Mouse (Mus musculus): ENCODE data around the gene Eci1. TPM values are rescaled to one million over a fixed set of nuclear protein-coding genes. Genes with fewer than 3 reads are reported as not detected.

The Eci1 gene
- total RNA-seq, 2 experiments from 2014 or later: 409 to 483 TPM

DNA sequence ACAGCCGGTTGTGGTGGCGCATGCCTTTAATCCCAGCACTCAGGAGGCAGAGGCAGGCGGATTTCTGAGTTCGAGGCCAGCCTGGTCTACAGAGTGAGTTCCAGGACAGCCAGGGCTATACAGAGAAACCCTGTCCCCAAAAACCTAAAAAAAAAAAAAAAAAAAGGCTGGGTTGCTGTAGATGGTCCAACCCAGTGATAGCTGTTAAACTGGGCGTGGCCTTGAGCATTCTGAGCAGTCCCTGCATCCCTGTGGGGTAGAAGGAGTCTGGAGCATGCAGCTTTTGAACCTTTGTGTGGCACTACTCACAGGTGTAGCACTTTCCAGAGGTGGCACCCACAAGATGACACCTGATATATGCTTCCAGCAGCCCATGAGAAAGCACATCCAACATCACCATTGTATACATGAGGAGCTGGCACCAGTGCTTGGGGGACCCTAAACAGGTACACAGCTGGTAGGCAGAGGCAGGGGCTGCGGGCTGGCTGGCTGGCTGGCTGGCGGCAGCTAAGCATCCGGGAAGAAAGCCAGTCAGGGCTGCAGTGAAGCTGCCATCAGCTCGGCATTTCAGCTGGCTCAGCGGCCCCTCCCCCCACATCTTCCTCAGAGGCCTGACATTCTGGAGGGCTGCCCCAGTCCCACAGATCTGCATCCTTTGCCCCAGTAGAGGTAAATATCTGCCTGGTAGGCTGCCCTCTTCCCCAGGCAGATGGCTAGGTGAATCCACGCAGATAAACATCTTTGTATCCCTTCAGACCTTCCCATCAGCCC lies 58.8 kb downstream of the Eci1 start:
- intact Hi-C loops (cut with DNase I): no loop called here
- DNase-seq (ENCODE audit: low spot score): no peak

DNA sequence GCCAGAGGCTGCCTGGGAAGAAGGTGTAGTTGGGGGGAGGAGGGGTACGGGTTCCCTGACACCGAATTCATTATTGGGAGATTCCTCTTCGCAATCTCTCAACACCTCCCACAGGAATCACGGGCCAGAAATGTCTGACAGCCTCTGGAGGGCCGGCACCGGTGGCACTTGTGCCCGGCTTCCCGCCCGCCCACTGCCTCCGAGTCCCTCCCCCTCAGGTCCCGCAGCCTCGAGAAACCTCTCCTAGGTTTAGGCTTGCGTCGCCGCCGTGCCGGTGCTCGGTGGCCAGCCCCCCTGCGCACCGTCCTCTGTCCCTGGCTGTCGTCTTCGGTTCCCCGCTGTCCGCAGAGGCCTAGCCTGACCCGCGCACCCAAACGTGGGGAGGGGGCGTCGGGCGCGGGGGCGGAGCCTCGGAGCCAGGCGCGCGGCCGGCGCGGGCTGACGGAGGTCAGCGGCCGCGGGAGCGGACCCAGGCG lies 61.8 kb downstream of the Eci1 start, which contains the start of gene Caskin1:
Caskin1 (plus strand) TSS at position 416 of the 476 bp plus-strand sequence.
- DNase-seq (ENCODE audit: low spot score): no peak
- intact Hi-C loops (cut with DNase I): no loop called here

DNA sequence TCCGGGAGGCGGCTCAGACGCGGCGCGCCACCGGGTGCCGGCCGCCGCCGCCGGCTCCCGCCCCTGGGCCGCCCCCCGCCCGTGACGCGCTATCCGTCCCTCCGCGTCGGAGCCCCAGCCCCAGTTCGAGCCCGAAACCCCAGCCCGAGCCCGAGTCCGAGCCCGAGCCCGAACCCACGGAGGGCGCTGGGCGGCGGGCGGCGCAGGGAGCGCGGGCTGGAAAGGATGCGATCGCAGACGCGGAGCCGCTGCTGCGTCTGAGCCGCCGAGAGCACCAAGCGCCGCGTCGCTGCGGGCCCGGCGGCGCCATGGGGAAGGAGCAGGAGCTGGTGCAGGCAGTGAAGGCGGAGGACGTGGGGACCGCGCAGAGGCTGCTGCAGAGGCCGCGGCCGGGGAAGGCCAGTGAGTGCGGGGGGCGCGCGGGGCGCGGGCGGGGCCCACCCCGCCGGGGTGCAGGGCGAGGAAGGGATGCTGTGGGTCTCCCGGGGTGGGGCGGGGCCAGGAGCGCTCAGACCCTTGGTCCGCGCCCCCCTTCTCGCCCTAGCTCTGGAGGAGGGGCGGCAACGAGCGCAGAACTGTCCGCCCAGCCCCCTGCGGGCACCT lies 62.3 kb downstream of the Eci1 start:
- no peak for DNase-seq (ENCODE audit: low spot score)
- intact Hi-C loops (cut with DNase I): no loop called here

Other genes starting within 250 kb of the Eci1 start
- 1 to 10 TPM; 8.3 to 9.4 TPM for gene Tbc1d24, start 221.1 kb upstream of the Eci1 start, total RNA-seq (2021)
- under 1 TPM; 0.64 to 0.73 TPM for gene Ntn3, start 217.1 kb upstream of the Eci1 start, total RNA-seq (2021)
- 1 to 10 TPM; 1.7 to 2.2 TPM for gene Tedc2, start 205.8 kb upstream of the Eci1 start, total RNA-seq (2021)
- gene Ccnf, start 175.2 kb upstream of the Eci1 start, total RNA-seq (2021): 1 to 10 TPM; 1.1 to 1.2 TPM
- gene Abca17, start 75.6 kb upstream of the Eci1 start, total RNA-seq (2021): not detected
- 10 to 100 TPM; 12.8 to 13.1 TPM for gene Abca3, start 74.7 kb upstream of the Eci1 start, total RNA-seq (2021)
- gene Rnps1, start 12.1 kb upstream of the Eci1 start, total RNA-seq (2021): 10 to 100 TPM; 60.3 to 60.5 TPM
- gene Dnase1l2, start 16.5 kb downstream of the Eci1 start, total RNA-seq (2021): 1 to 10 TPM in 1 of 2 experiments, under 1 TPM in 1; 0.78 to 1.2 TPM
- 10 to 100 TPM; 11.1 to 11.4 TPM for gene E4f1, start 43.7 kb downstream of the Eci1 start, total RNA-seq (2021)
- gene Pgp, start 43.8 kb downstream of the Eci1 start, total RNA-seq (2021): 10 to 100 TPM; 42.3 to 43.3 TPM
- gene Bricd5, start 47.2 kb downstream of the Eci1 start, total RNA-seq (2021): not detected
- gene Mlst8, start 52.4 kb downstream of the Eci1 start, total RNA-seq (2021): 10 to 100 TPM in 1 of 2 experiments, 1 to 10 TPM in 1; 9.4 to 11.3 TPM
- gene Caskin1, start 62.0 kb downstream of the Eci1 start, total RNA-seq (2021): under 1 TPM; 0.14 to 0.39 TPM
- gene Traf7, start 101.3 kb downstream of the Eci1 start, total RNA-seq (2021): 10 to 100 TPM; 43.6 to 54.1 TPM
- gene Rab26, start 107.6 kb downstream of the Eci1 start, total RNA-seq (2021): not detected
- gene Pkd1, start 123.2 kb downstream of the Eci1 start, total RNA-seq (2021): 10 to 100 TPM; 41.2 to 50.6 TPM
- gene Tsc2, start 206.0 kb downstream of the Eci1 start, total RNA-seq (2021): 100 to 1,000 TPM in 1 of 2 experiments, 10 to 100 TPM in 1; 93.9 to 101 TPM
- 1 to 10 TPM; 2.8 to 3.4 TPM for gene Nthl1, start 206.0 kb downstream of the Eci1 start, total RNA-seq (2021)
- gene Slc9a3r2, start 223.7 kb downstream of the Eci1 start, total RNA-seq (2021): 100 to 1,000 TPM in 1 of 2 experiments, 10 to 100 TPM in 1; 96.0 to 135 TPM
- gene Npw, start 231.8 kb downstream of the Eci1 start, total RNA-seq (2021): not detected
- gene Zfp598, start 243.0 kb downstream of the Eci1 start, total RNA-seq (2021): 10 to 100 TPM; 17.5 to 17.9 TPM